Mouse (Mus musculus): ENCODE results near the gene Ubxn1. TPM values are rescaled to one million over a fixed set of nuclear protein-coding genes. Genes with fewer than 3 reads are reported as not detected.

The Ubxn1 gene
- polyA plus RNA-seq, 1 experiment from 2014 or later: 147 TPM

GRCm38 (mm10) chr19:8914212-8914611 lies 42.9 kb downstream of the Ubxn1 start:
- Histone ChIP-seq H3K4me2 (ENCODE audit: low read depth, low read length) (no peak overlapping the region), H3K4me3 (ENCODE audit: low read depth, low read length) (no peak overlapping the region), H3K9ac (replicated peaks) (no peak overlapping the region), H3K4me1 (ENCODE audit: insufficient read depth) (no peaks in the 10 kb centered on the region), H3K27me3 (ENCODE audit: insufficient read depth, low read length) (no peaks in the 10 kb centered on the region), H3K9me3 (ENCODE audit: low read length) (no peaks in the 10 kb centered on the region), H3K36me3 (replicated peaks; ENCODE audit: insufficient read depth, low read length) (peaks cover 71% of the 10 kb centered on the region), H3K27ac (ENCODE audit: low read depth) (no peak overlapping the region)
- WGBS (ENCODE audit: insufficient replicate concordance): 94% methylated on average over 3 of the region's 3 CpGs
- ATAC-seq (no peak), DNase-seq (no peak)
- no peak for TF ChIP-seq CTCF (IDR thresholded peaks at IDR 0.05; ENCODE audit: low read depth)
- no peak for TF ChIP-seq EP300 (IDR thresholded peaks at IDR 0.05; ENCODE audit: low read depth)

- no peak overlapping the region for H3K27ac ChIP-seq (ENCODE audit: low read depth)
- peaks cover 32% of the 10 kb centered on the region for H3K36me3 ChIP-seq (replicated peaks; ENCODE audit: insufficient read depth, low read length)
- H3K9me3 ChIP-seq (ENCODE audit: low read length): no peaks in the 10 kb centered on the region
- H3K4me3 ChIP-seq (ENCODE audit: low read depth, low read length): no peak overlapping the region
- ATAC-seq (no peak), DNase-seq (no peak)
- no peak overlapping the region for H3K9ac ChIP-seq (replicated peaks)
- 77% methylated on average over 3 of the region's 3 CpGs for WGBS (ENCODE audit: insufficient replicate concordance)
- TF ChIP-seq EP300 (IDR thresholded peaks at IDR 0.05; ENCODE audit: low read depth) (no peak), CTCF (IDR thresholded peaks at IDR 0.05; ENCODE audit: low read depth) (no peak)
- no peaks in the 10 kb centered on the region for H3K27me3 ChIP-seq (ENCODE audit: insufficient read depth, low read length)
- peaks cover 13% of the 10 kb centered on the region for H3K4me1 ChIP-seq (ENCODE audit: insufficient read depth)
- H3K4me2 ChIP-seq (ENCODE audit: low read depth, low read length): no peak overlapping the region
Observed at GRCm38 (mm10) chr19:8919000-8919399, 47.7 kb downstream of the Ubxn1 start.

- TF ChIP-seq EP300 (IDR thresholded peaks at IDR 0.05; ENCODE audit: low read depth): no peak
- TF ChIP-seq CTCF (IDR thresholded peaks at IDR 0.05; ENCODE audit: low read depth): no peak
- no peaks in the 10 kb centered on the region for H3K27me3 ChIP-seq (ENCODE audit: insufficient read depth, low read length)
- peak overlapping the region; percentile 90 for H3K27ac ChIP-seq (ENCODE audit: low read depth)
- H3K36me3 ChIP-seq (replicated peaks; ENCODE audit: insufficient read depth, low read length): peaks cover 25% of the 10 kb centered on the region
- DNase-seq (no peak), ATAC-seq (no peak)
- peak overlapping the region; percentile 75 for H3K9ac ChIP-seq (replicated peaks)
- WGBS (ENCODE audit: insufficient replicate concordance): 62% methylated on average over 6 of the region's 6 CpGs
- peak overlapping the region; percentile 94 for H3K4me2 ChIP-seq (ENCODE audit: low read depth, low read length)
- H3K9me3 ChIP-seq (ENCODE audit: low read length): no peaks in the 10 kb centered on the region
- H3K4me3 ChIP-seq (ENCODE audit: low read depth, low read length): peak overlapping the region; percentile 79
- peaks cover 13% of the 10 kb centered on the region for H3K4me1 ChIP-seq (ENCODE audit: insufficient read depth)
Observed at GRCm38 (mm10) chr19:8919684-8920072, 48.4 kb downstream of the Ubxn1 start.

GRCm38 (mm10) chr19:8920073-8920736 lies 48.9 kb downstream of the Ubxn1 start, which contains the start of gene B3gat3:
Gene B3gat3, plus strand, starts transcription at chr19:8920374.
- H3K27me3 ChIP-seq (ENCODE audit: insufficient read depth, low read length): no peaks in the 10 kb centered on the region
- under 1% methylated on average over 48 of the region's 50 CpGs for WGBS (ENCODE audit: insufficient replicate concordance)
- peak within 1 kb of the TSS; percentile 90 for H3K27ac ChIP-seq (ENCODE audit: low read depth)
- peak within 1 kb of the TSS; percentile 94 for H3K4me2 ChIP-seq (ENCODE audit: low read depth, low read length)
- no peak for TF ChIP-seq CTCF (IDR thresholded peaks at IDR 0.05; ENCODE audit: low read depth)
- TF ChIP-seq EP300 (IDR thresholded peaks at IDR 0.05; ENCODE audit: low read depth): 0 out of 2 replicates have a peak, but pooled peaks have one; percentile 29
- H3K4me3 ChIP-seq (ENCODE audit: low read depth, low read length): peak within 1 kb of the TSS; percentile 79
- H3K4me1 ChIP-seq (ENCODE audit: insufficient read depth): peaks cover 13% of the 10 kb centered on the region
- H3K9ac ChIP-seq (replicated peaks): peak within 1 kb of the TSS; percentile 75
- H3K36me3 ChIP-seq (replicated peaks; ENCODE audit: insufficient read depth, low read length): peaks cover 21% of the 10 kb centered on the region
- DNase-seq: peak; percentile 95
- no peaks in the 10 kb centered on the region for H3K9me3 ChIP-seq (ENCODE audit: low read length)
- ATAC-seq: peak; percentile 95

GRCm38 (mm10) chr19:8920836-8921291 lies 49.6 kb downstream of the Ubxn1 start:
- H3K27ac ChIP-seq (ENCODE audit: low read depth): peak overlapping the region; percentile 90
- no peaks in the 10 kb centered on the region for H3K9me3 ChIP-seq (ENCODE audit: low read length)
- TF ChIP-seq CTCF (IDR thresholded peaks at IDR 0.05; ENCODE audit: low read depth) (no peak), EP300 (IDR thresholded peaks at IDR 0.05; ENCODE audit: low read depth) (no peak)
- H3K36me3 ChIP-seq (replicated peaks; ENCODE audit: insufficient read depth, low read length): peaks cover 21% of the 10 kb centered on the region
- peak overlapping the region; percentile 79 for H3K4me3 ChIP-seq (ENCODE audit: low read depth, low read length)
- peak overlapping the region; percentile 75 for H3K9ac ChIP-seq (replicated peaks)
- WGBS (ENCODE audit: insufficient replicate concordance): 2% methylated on average over 6 of the region's 6 CpGs
- H3K4me2 ChIP-seq (ENCODE audit: low read depth, low read length): peak overlapping the region; percentile 94
- DNase-seq (peak; percentile 56), ATAC-seq (peak; percentile 37)
- no peaks in the 10 kb centered on the region for H3K27me3 ChIP-seq (ENCODE audit: insufficient read depth, low read length)
- peaks cover 13% of the 10 kb centered on the region for H3K4me1 ChIP-seq (ENCODE audit: insufficient read depth)

- no peaks in the 10 kb centered on the region for H3K9me3 ChIP-seq (ENCODE audit: low read length)
- H3K4me2 ChIP-seq (ENCODE audit: low read depth, low read length): peak overlapping the region; percentile 94
- peaks cover 23% of the 10 kb centered on the region for H3K36me3 ChIP-seq (replicated peaks; ENCODE audit: insufficient read depth, low read length)
- ATAC-seq: no peak
- peak overlapping the region; percentile 90 for H3K27ac ChIP-seq (ENCODE audit: low read depth)
- WGBS (ENCODE audit: insufficient replicate concordance): 61% methylated on average over 9 of the region's 9 CpGs
- peak overlapping the region; percentile 79 for H3K4me3 ChIP-seq (ENCODE audit: low read depth, low read length)
- TF ChIP-seq CTCF (IDR thresholded peaks at IDR 0.05; ENCODE audit: low read depth) (no peak), EP300 (IDR thresholded peaks at IDR 0.05; ENCODE audit: low read depth) (no peak)
- DNase-seq: peak; percentile 31
- H3K9ac ChIP-seq (replicated peaks): peak overlapping the region; percentile 75
- H3K4me1 ChIP-seq (ENCODE audit: insufficient read depth): peaks cover 15% of the 10 kb centered on the region
- no peaks in the 10 kb centered on the region for H3K27me3 ChIP-seq (ENCODE audit: insufficient read depth, low read length)
Observed at GRCm38 (mm10) chr19:8921741-8922140, 50.4 kb downstream of the Ubxn1 start.

Small RNAs within 50 kb of the gene (microRNA-seq; reads per million reads assigned to microRNA genes)
- not detected for gene Mir5136

Other genes with a start within 250 kb of the Ubxn1 start
- gene Chrm1, start 207.7 kb upstream of the Ubxn1 start, polyA plus RNA-seq (2015; fragmentation: Nextera tagmentation; extraction: Ambion mirVana): not detected in 2 replicates
- 64.4 and 68.0 TPM in 2 replicates for gene Slc3a2, start 148.1 kb upstream of the Ubxn1 start, polyA plus RNA-seq (2015; fragmentation: Nextera tagmentation; extraction: Ambion mirVana)
- gene Wdr74, start 135.7 kb upstream of the Ubxn1 start, polyA plus RNA-seq (2015; fragmentation: Nextera tagmentation; extraction: Ambion mirVana): 36.0 and 36.8 TPM in 2 replicates
- 0.31 and 0.43 TPM in 2 replicates for gene 1700092M07Rik, start 130.8 kb upstream of the Ubxn1 start, polyA plus RNA-seq (2015; fragmentation: Nextera tagmentation; extraction: Ambion mirVana)
- gene Stx5a, start 130.1 kb upstream of the Ubxn1 start, polyA plus RNA-seq (2015; fragmentation: Nextera tagmentation; extraction: Ambion mirVana): 36.3 and 37.5 TPM in 2 replicates
- 47.9 and 49.9 TPM in 2 replicates for gene Nxf1, start 114.4 kb upstream of the Ubxn1 start, polyA plus RNA-seq (2015; fragmentation: Nextera tagmentation; extraction: Ambion mirVana)
- 56.0 and 59.1 TPM in 2 replicates for gene Tmem223, start 100.5 kb upstream of the Ubxn1 start, polyA plus RNA-seq (2015; fragmentation: Nextera tagmentation; extraction: Ambion mirVana)
- 76.3 and 80.3 TPM in 2 replicates for gene Tmem179b, start 97.0 kb upstream of the Ubxn1 start, polyA plus RNA-seq (2015; fragmentation: Nextera tagmentation; extraction: Ambion mirVana)
- gene Taf6l, start 85.1 kb upstream of the Ubxn1 start, polyA plus RNA-seq (2015; fragmentation: Nextera tagmentation; extraction: Ambion mirVana): 6.6 and 7.9 TPM in 2 replicates
- gene Polr2g, start 72.9 kb upstream of the Ubxn1 start, polyA plus RNA-seq (2015; fragmentation: Nextera tagmentation; extraction: Ambion mirVana): 61.7 and 63.3 TPM in 2 replicates
- gene Zbtb3, start 68.9 kb upstream of the Ubxn1 start, polyA plus RNA-seq (2015; fragmentation: Nextera tagmentation; extraction: Ambion mirVana): 0.82 and 0.91 TPM in 2 replicates
- 9.8 and 12.5 TPM in 2 replicates for gene Ttc9c, start 52.2 kb upstream of the Ubxn1 start, polyA plus RNA-seq (2015; fragmentation: Nextera tagmentation; extraction: Ambion mirVana)
- 2.1 and 2.3 TPM in 2 replicates for gene Hnrnpul2, start 51.5 kb upstream of the Ubxn1 start, polyA plus RNA-seq (2015; fragmentation: Nextera tagmentation; extraction: Ambion mirVana)
- gene AC129217.1, start 41.7 kb upstream of the Ubxn1 start, polyA plus RNA-seq (2015; fragmentation: Nextera tagmentation; extraction: Ambion mirVana): not detected in 2 replicates
- 30.5 and 32.7 TPM in 2 replicates for gene Bscl2, start 34.0 kb upstream of the Ubxn1 start, polyA plus RNA-seq (2015; fragmentation: Nextera tagmentation; extraction: Ambion mirVana)
- gene Gng3, start 32.3 kb upstream of the Ubxn1 start, polyA plus RNA-seq (2015; fragmentation: Nextera tagmentation; extraction: Ambion mirVana): 0.08 and 0.23 TPM in 2 replicates
- 0.24 and 0.26 TPM in 2 replicates for gene Lrrn4cl, start 20.7 kb upstream of the Ubxn1 start, polyA plus RNA-seq (2015; fragmentation: Nextera tagmentation; extraction: Ambion mirVana)
- 48.6 and 52.6 TPM in 2 replicates for gene Uqcc3, start 9.4 kb downstream of the Ubxn1 start, polyA plus RNA-seq (2015; fragmentation: Nextera tagmentation; extraction: Ambion mirVana)
- gene Lbhd1, start 12.2 kb downstream of the Ubxn1 start, polyA plus RNA-seq (2015; fragmentation: Nextera tagmentation; extraction: Ambion mirVana): 27.5 and 31.3 TPM in 2 replicates
- gene Gm49403, start 12.4 kb downstream of the Ubxn1 start, polyA plus RNA-seq (2015; fragmentation: Nextera tagmentation; extraction: Ambion mirVana): not detected in 2 replicates
- 30.5 and 32.5 TPM in 2 replicates for gene 1810009A15Rik, start 17.4 kb downstream of the Ubxn1 start, polyA plus RNA-seq (2015; fragmentation: Nextera tagmentation; extraction: Ambion mirVana)
- not detected in 2 replicates for gene Gm49416, start 17.4 kb downstream of the Ubxn1 start, polyA plus RNA-seq (2015; fragmentation: Nextera tagmentation; extraction: Ambion mirVana)
- gene Ints5, start 21.5 kb downstream of the Ubxn1 start, polyA plus RNA-seq (2015; fragmentation: Nextera tagmentation; extraction: Ambion mirVana): 11.4 and 12.1 TPM in 2 replicates
- 29.4 and 32.4 TPM in 2 replicates for gene Ganab, start 26.6 kb downstream of the Ubxn1 start, polyA plus RNA-seq (2015; fragmentation: Nextera tagmentation; extraction: Ambion mirVana)
- gene B3gat3, start 48.9 kb downstream of the Ubxn1 start, polyA plus RNA-seq (2015; fragmentation: Nextera tagmentation; extraction: Ambion mirVana): 20.2 and 22.3 TPM in 2 replicates
- 2.0 and 2.5 TPM in 2 replicates for gene Rom1, start 57.9 kb downstream of the Ubxn1 start, polyA plus RNA-seq (2015; fragmentation: Nextera tagmentation; extraction: Ambion mirVana)
- 8.0 and 9.5 TPM in 2 replicates for gene Eml3, start 58.1 kb downstream of the Ubxn1 start, polyA plus RNA-seq (2015; fragmentation: Nextera tagmentation; extraction: Ambion mirVana)
- gene Mta2, start 70.4 kb downstream of the Ubxn1 start, polyA plus RNA-seq (2015; fragmentation: Nextera tagmentation; extraction: Ambion mirVana): 43.0 and 45.7 TPM in 2 replicates
- gene Tut1, start 82.4 kb downstream of the Ubxn1 start, polyA plus RNA-seq (2015; fragmentation: Nextera tagmentation; extraction: Ambion mirVana): 9.0 and 10.7 TPM in 2 replicates
- 129 and 134 TPM in 2 replicates for gene Eef1g, start 95.5 kb downstream of the Ubxn1 start, polyA plus RNA-seq (2015; fragmentation: Nextera tagmentation; extraction: Ambion mirVana)
- 3.5 and 4.0 TPM in 2 replicates for gene Ahnak, start 117.8 kb downstream of the Ubxn1 start, polyA plus RNA-seq (2015; fragmentation: Nextera tagmentation; extraction: Ambion mirVana)
- 0.85 and 3.7 TPM in 2 replicates for gene Scgb1a1, start 216.5 kb downstream of the Ubxn1 start, polyA plus RNA-seq (2015; fragmentation: Nextera tagmentation; extraction: Ambion mirVana)

Data from liver, postnatal 0 days (tissue).